Mouse (Mus musculus): ENCODE data around the gene Clmp.

- TF ChIP-seq MAFK (IDR thresholded peaks at IDR 0.05; ENCODE audit: insufficient read depth, low read depth, low read length) = no peak
- TF ChIP-seq CHD2 (IDR thresholded peaks at IDR 0.05; ENCODE audit: low read depth, low read length) = no peak
- TF ChIP-seq HCFC1 (IDR thresholded peaks at IDR 0.05; ENCODE audit: borderline replicate concordance, insufficient read depth, low read length) = no peak
Measured at GRCm38 (mm10) chr9:40757685-40758270, 72.0 kb downstream of the Clmp start.
